Mouse (Mus musculus): Measurements from ENCODE around the gene Ndufa8.

- TF ChIP-seq CTCF (IDR thresholded peaks at IDR 0.05) (no peak), EP300 (IDR thresholded peaks at IDR 0.05) (no peak)
Measured at GRCm38 (mm10) chr2:36097129-36097815, 48.1 kb upstream of the Ndufa8 start.
